Mouse (Mus musculus) hindlimb bud, embryonic 11.5 days (tissue): Measurements from ENCODE around the gene Eya2.
"Not testable (repeated sequence)": the region's sequence is repeated elsewhere in the genome, so short reads cannot be mapped to it uniquely, and the experiment has no call there.

Source experiments
- DNase-seq: peaks from one replicate; pipeline ENCODE4 v3.0.0-alpha.2; 2012; ENCODE audit warnings: low read depth, low spot score; ENCODE audit errors: extremely low spot score

Eya2 gene

GRCm38 (mm10) chr2:165594907-165595675 lies at the start of gene Eya2:
Gene Eya2, plus strand, starts transcription at chr2:165595032.
- no peak for DNase-seq

GRCm38 (mm10) chr2:165545687-165546086 lies 49.1 kb upstream of the Eya2 start:
- no peak for DNase-seq

- DNase-seq, result no peak
Measured at GRCm38 (mm10) chr2:165546341-165546740, 48.5 kb upstream of the Eya2 start.

GRCm38 (mm10) chr2:165547410-165547809 lies 47.4 kb upstream of the Eya2 start:
- DNase-seq, result no peak

- DNase-seq, result no peak
Measured at GRCm38 (mm10) chr2:165548627-165549026, 46.2 kb upstream of the Eya2 start.

GRCm38 (mm10) chr2:165550410-165550809 lies 44.4 kb upstream of the Eya2 start:
- DNase-seq, result not testable (repeated sequence)

- no peak for DNase-seq
Measured at GRCm38 (mm10) chr2:165554066-165554465, 40.8 kb upstream of the Eya2 start.

- no peak for DNase-seq
Measured at GRCm38 (mm10) chr2:165557278-165557677, 37.6 kb upstream of the Eya2 start.

- no peak for DNase-seq
Measured at GRCm38 (mm10) chr2:165558916-165559315, 35.9 kb upstream of the Eya2 start.

- DNase-seq, result no peak
Measured at GRCm38 (mm10) chr2:165559506-165560235, 35.2 kb upstream of the Eya2 start.

- no peak for DNase-seq
Measured at GRCm38 (mm10) chr2:165561861-165562260, 33.0 kb upstream of the Eya2 start.

GRCm38 (mm10) chr2:165563298-165564058 lies 31.4 kb upstream of the Eya2 start:
- no peak for DNase-seq

- DNase-seq, result no peak
Measured at GRCm38 (mm10) chr2:165564101-165564500, 30.7 kb upstream of the Eya2 start.

- no peak for DNase-seq
Measured at GRCm38 (mm10) chr2:165564620-165565019, 30.2 kb upstream of the Eya2 start.

GRCm38 (mm10) chr2:165566898-165567297 lies 27.9 kb upstream of the Eya2 start:
- DNase-seq, result peak; percentile 67

GRCm38 (mm10) chr2:165567820-165568219 lies 27.0 kb upstream of the Eya2 start:
- DNase-seq, result no peak

GRCm38 (mm10) chr2:165568911-165569310 lies 25.9 kb upstream of the Eya2 start:
- DNase-seq, result no peak

- no peak for DNase-seq
Measured at GRCm38 (mm10) chr2:165571216-165571778, 23.5 kb upstream of the Eya2 start.

GRCm38 (mm10) chr2:165583044-165583443 lies 11.8 kb upstream of the Eya2 start:
- DNase-seq, result no peak

- DNase-seq, result no peak
Measured at GRCm38 (mm10) chr2:165583518-165583917, 11.3 kb upstream of the Eya2 start.

- DNase-seq, result no peak
Measured at GRCm38 (mm10) chr2:165584563-165584962, 10.3 kb upstream of the Eya2 start.
